Mouse (Mus musculus): Measurements from ENCODE around the gene Ttc21a.

The Ttc21a gene

DNA sequence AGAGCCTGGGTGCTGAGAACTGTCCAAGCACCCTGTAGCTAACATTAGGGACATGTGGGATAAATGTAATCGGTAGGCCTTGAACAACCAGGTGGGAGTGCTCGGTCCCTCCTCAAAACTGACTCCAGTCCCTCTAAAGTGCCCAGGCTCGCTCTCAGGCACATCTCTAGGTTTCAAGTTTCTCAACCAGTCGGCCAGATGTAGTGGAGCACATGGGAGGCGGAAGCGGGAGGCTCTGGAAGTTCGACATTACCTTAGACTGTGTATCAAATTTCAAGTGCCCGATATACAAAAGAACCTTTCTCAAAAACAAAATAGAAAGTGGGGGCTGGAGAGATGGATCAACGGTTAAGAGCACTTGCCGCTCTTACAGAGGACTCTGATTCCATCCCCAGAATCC is 2.2 kb downstream of the Ttc21a start:
- DNase-seq (ENCODE audit: extremely low spot score, low read depth, low spot score): no peak

DNA sequence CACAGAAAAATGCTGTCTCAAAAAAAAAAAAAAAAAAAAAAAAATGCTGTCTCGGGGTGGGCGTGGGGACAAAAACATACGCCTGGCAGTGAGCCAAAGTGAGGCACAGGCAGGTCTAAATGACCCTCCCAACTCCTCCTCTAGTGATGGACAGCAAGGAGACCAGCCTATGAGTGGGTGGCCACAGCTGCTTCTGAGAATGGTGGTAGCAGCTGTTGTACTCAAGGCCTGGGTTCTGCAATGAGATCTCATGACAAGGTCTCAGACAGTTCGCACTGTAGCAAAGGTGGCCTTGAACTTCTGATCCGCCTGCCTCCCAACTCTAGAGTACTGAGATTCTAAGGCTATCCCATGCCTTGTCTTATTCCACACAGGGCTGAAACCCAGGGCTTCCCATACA is 4.0 kb downstream of the Ttc21a start:
- DNase-seq (ENCODE audit: extremely low spot score, low read depth, low spot score): no peak

DNA sequence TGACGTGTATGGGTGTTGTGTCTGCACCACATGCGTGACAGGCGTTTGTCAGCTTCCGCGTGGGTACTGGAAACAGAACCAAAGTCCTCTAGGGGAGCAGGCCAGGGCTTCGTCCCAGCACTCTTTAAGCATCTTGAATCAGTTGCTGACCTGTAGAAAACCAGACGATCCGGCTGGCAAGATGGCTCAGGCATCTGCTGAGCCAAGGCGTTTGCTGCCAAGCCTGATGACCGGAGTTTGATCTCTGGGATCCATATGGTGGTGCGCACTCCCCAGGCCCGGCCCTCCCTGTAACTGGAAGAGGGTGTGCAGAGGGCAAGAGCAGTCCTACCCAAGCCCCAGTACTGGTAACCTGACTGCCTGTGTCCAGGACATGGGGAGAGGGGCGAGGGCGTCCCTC is 4.5 kb downstream of the Ttc21a start:
- no peak for DNase-seq (ENCODE audit: extremely low spot score, low read depth, low spot score)

GRCm38 (mm10) chr9:119943326-119943725 is 5.9 kb downstream of the Ttc21a start:
- DNase-seq (ENCODE audit: extremely low spot score, low read depth, low spot score): no peak

DNA sequence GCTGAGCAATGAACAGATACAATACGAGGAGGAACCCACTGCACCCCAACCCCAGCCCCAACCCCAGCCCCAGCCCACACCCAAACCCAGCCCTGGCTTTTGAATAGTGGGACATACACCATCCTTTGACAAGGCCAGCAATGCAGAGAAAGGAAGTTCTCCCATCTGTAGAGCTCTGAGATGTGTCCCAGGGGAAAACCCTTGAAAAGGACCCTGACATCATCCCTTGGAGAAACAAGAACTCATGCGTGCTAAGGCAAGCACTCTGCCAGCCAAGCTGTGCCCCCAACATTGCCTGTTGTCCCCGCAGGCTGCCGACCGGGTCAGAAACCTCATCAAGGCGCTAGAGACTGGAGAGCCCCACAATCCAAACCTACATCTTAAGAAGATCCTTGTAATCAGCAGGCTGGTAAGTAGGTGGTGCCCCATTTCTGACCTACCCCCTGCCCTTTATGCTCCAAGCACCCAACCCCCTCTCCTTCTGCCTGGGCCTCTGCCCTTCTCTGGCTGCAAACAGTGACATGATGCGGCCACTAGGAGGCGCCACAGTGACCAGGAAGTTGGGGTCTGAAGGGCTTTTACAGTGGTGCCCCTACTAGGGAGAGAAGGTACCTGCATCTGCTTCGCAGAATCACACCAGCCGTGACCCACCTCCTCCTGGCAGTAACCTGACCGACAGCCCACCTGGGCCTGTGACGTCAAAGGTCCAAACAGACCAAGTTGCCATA is 7.9 kb downstream of the Ttc21a start:
- no peak for DNase-seq (ENCODE audit: extremely low spot score, low read depth, low spot score)

- DNase-seq (ENCODE audit: extremely low spot score, low read depth, low spot score): no peak
These were observed 11.4 kb downstream of the Ttc21a start for GRCm38 (mm10) chr9:119948804-119949203.

- DNase-seq (ENCODE audit: extremely low spot score, low read depth, low spot score): no peak
These were observed 13.0 kb downstream of the Ttc21a start for GRCm38 (mm10) chr9:119950434-119950833.

DNA sequence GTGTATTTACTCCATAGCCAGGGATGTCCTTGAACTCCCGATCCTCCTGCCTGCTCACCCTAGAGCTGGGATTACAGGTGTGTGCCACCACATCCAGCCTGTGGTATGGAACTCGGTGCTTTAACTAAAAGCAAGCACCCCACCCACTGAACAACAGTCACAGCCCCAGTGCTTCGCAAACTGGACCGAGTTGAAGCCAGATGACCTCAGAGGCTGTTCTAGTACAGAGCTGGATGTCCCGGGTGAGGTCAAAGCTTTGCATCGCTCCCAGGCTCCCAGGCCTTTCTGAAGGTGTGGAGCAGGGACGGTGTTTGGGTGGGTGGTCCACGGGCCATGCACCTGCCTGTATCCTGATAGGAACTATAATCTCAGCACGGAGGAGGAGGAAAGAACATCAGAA is 14.0 kb downstream of the Ttc21a start:
- no peak for DNase-seq (ENCODE audit: extremely low spot score, low read depth, low spot score)

DNA sequence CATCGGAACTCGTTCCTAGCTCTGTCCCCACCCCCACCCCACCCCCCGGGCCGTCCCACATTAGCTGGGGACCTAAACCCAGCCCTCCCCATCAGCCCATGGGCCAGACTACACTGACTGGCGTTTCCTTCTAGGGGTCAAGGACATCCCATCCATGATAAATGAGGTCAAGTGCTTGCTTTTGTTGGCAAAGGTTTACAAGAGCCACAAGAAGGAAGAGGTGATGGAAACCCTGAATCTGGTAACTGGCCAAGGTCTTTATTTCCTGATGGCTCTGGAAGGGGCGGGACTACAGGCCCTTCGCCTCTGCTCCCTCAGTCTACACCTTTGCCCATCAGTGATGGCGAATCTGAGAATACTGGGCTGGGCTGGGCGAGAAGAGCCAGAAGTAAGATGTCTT is 21.4 kb downstream of the Ttc21a start:
- DNase-seq (ENCODE audit: extremely low spot score, low read depth, low spot score): no peak

DNA sequence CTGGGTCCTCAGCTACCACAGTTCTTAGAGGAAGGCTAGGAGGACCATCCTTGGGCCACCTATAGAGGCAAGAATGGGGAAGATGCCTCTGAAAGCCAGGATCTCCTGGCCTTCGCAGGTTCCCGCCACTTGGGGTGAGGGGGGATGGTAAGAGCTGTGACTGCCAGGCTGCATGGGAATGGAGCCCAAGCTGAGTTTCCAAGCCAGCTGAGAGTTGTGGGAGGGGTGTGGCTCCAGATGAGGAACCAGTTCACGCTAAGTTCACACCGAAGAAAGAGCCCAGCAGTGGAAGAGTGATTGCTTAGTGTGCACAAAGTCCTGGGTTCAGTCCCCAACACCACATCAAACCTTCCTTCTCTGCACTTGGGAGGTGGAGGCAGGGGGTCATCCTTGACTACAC is 24.8 kb downstream of the Ttc21a start:
- no peak for DNase-seq (ENCODE audit: extremely low spot score, low read depth, low spot score)

DNA sequence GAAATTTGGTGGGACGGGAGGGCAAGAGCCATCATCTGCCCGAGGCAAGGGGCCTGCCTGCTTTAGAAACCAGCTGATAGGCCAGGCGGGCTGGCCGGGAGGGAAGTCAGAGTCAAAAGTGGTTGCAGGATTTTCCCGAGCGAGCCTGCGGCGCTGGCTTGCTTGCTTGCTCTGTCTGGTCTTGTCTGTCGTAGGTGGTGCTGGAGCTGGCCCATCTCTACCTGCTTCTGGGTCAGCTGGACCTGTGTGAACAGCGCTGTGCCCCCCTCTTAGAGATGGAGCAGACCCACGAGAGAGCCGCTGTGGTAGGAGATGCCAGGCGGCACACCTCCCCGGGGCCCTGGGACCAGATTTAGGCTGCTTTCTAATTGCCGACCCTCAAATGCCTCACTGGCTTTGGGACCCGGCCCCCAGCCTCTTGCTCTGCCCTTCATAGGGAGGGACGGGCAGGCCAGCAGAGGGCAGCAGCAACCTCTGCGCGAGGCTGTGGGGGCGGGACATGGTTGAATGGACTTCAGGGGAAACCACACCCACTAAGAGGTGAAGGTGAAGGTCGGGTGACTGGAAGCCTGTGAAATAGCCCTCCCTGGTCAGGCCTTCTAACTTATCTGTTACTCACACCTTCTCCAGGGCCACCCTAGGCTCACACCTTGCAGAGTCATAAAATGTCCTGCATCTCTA is 25.7 kb downstream of the Ttc21a start:
- no peak for DNase-seq (ENCODE audit: extremely low spot score, low read depth, low spot score)

- no peak for DNase-seq (ENCODE audit: extremely low spot score, low read depth, low spot score)
These were observed 26.8 kb downstream of the Ttc21a start for GRCm38 (mm10) chr9:119964206-119964605.

GRCm38 (mm10) chr9:119965186-119965585 is 27.8 kb downstream of the Ttc21a start:
- DNase-seq (ENCODE audit: extremely low spot score, low read depth, low spot score): no peak

DNA sequence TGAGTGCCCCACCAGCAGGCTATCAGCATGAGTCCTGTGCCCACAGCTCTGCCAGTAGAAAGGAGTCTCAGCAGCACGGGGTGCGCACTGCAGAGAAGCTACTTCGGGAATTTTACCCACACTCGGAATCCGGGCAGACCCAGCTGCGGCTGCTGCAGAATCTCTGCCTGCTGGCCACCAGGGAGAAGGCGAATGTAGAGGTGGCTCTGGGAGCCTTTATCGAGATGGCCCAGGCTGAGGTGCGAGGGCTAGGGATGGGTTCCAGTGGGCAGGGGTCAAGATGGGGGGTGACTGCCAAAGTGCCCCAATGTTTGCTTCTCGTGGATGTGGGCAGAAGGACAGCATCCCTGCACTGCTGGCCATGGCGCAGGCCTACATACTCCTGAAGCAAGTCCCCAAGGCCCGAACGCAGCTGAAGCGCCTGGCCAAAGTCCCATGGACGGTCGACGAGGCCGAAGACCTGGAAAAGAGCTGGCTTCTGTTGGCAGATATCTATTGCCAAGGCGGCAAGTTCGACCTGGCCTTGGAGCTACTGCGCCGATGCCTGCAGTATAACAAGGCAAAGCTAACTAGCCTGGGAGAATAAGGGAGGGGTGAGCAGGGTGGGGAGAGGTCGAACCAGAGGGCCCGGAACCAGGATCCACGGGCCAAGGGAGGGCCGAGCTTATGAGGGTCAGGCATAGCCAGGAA is 29.0 kb downstream of the Ttc21a start:
- no peak for DNase-seq (ENCODE audit: extremely low spot score, low read depth, low spot score)

GRCm38 (mm10) chr9:119969811-119970210 is 32.4 kb downstream of the Ttc21a start:
- DNase-seq (ENCODE audit: extremely low spot score, low read depth, low spot score): no peak

DNA sequence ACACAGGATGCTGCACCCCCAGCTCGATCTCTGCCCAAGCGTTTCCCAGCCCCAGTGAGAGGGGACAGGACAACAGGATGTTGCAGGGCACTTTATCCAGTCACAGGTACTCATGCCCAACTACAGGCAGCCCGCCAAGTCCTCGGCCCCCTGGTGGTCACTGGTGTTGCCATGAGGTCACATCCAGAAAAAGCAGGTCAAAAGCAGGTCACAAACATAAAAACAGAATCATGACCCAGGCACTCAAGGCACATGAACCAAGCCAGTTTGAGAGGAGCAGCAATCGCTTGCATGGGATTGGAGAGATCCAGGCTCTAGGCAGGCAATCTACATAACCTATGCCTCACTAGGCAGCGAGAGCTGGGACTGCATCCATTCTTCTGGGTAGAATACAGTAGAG is 32.8 kb downstream of the Ttc21a start:
- DNase-seq (ENCODE audit: extremely low spot score, low read depth, low spot score): no peak

- no peak for DNase-seq (ENCODE audit: extremely low spot score, low read depth, low spot score)
These were observed 33.6 kb downstream of the Ttc21a start for GRCm38 (mm10) chr9:119970763-119971656.

GRCm38 (mm10) chr9:119972166-119972565 is 34.8 kb downstream of the Ttc21a start:
- no peak for DNase-seq (ENCODE audit: extremely low spot score, low read depth, low spot score)

DNA sequence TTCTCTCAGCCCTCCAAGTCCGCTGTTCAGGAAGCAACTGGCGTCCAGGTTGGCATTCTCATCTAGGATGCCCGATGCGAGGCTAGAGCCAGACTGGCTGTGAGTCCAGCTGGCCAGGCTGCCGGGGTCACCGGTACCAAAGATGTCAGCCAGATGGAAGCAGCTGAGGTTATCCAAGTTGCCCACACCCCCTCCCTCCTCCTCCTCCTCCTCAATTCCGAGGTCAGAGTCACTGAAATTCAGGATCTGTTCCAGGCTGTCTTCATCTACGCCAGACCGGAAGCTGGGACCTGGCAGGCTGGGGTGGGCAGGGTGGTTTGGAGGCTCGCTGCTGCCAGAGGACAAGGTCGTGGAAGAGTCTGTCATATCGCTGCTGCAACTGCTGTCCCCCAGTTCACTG is 35.2 kb downstream of the Ttc21a start:
- DNase-seq (ENCODE audit: extremely low spot score, low read depth, low spot score): no peak

DNA sequence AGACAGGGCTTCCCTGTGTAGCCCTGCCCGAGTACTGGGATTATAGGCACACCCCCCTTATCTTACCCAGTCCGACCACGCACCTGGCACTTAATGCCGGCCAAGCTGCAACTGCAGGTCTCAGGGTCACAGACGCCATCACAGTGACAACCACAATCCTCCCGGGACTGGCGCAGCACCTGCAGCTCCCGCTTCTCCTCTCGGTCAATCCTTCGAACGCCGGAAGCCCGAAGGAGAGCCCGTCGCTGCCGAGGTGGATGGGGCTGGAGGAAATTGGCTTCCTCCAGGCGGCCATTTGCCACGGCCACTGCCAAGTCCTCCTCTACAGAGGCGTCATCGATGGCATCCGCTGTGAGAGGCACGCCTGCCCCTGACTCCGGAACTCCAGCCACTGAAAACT is 35.9 kb downstream of the Ttc21a start:
- no peak for DNase-seq (ENCODE audit: extremely low spot score, low read depth, low spot score)

DNA sequence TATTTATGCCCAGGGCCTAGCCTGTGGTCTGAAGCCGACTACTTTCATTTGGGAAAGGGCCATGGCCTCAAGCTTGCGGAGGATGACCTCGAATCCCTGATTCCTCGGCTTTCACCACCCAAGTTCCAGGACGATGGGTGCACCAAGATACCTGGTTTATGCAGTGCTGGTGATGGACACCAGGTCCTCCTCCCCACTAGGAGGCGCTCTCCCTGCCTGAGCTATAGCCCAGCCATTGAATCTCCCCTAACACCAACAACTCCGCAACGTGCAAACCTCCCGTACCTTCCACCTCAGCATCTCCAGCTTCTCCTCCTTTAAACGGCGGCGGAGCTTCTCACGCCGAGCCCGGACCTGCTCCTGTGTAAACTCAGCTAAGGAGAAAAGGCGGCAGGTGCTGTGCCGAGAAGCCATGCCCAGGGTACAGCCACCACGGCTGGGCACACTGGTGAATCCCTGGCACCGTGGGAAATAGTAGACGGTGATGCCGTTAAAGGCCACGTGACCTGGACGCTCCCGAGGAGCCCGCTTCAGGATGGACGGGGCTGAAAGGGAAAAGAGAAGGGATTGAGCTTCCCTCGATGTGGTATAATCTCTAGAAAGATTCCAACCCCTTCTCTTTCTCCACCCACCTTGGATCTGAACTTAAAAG is 36.6 kb downstream of the Ttc21a start:
- no peak for DNase-seq (ENCODE audit: extremely low spot score, low read depth, low spot score)

Measured in hindlimb bud, embryonic 11.5 days (tissue).